Mouse (Mus musculus): ENCODE measurements at regions not wholly inside any gene's neighbourhood (a gene's known extent, or its start where the extent isn't known, plus 50 kb on each side); places are given as distances from the start of the nearest gene placed in this dataset.

DNA sequence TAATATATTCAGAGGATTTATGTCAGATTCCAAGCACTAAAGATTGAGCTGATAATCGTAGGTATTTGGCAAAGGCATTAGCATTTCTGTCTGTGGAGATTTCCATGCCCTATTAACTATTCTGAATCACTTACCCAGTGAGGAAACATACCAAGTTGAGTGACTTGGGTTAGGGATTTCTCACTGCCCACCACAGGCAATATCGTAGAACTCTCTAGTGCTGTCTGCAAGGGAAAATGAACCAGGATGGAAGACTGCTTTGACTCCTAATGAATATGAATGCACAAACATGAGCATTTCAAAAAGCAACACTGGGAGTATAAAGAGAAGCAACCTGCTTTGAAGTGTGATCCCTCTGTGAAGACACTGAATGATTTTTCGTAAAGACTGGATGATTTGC lies 263.3 kb upstream of the Sptlc3 start:
- no peaks in the 10 kb centered on the region for H3K27me3 ChIP-seq (ENCODE audit: control insufficient read depth, insufficient read depth, low read length)
- no peak for TF ChIP-seq POLR2A (IDR thresholded peaks at IDR 0.05; ENCODE audit: control insufficient read depth, low read depth, low read length)
- TF ChIP-seq CTCF (IDR thresholded peaks at IDR 0.05; ENCODE audit: control insufficient read depth, insufficient read depth, insufficient replicate concordance, low read depth, low read length), result no peak
- no peaks in the 10 kb centered on the region for H3K36me3 ChIP-seq (ENCODE audit: control insufficient read depth, insufficient read depth, low read length)
- H3K27ac ChIP-seq (ENCODE audit: control insufficient read depth, insufficient read depth, low read depth, low read length), result no peak overlapping the region
- H3K4me3 ChIP-seq (ENCODE audit: control insufficient read depth, low read depth, low read length), result no peak overlapping the region
- no peaks in the 10 kb centered on the region for H3K4me1 ChIP-seq (ENCODE audit: control insufficient read depth, insufficient read depth, low read length)

- Histone ChIP-seq H3K4me1 (ENCODE audit: control insufficient read depth, insufficient read depth, low read length) (no peaks in the 10 kb centered on the region), H3K27ac (ENCODE audit: control insufficient read depth, insufficient read depth, low read depth, low read length) (no peak overlapping the region), H3K27me3 (ENCODE audit: control insufficient read depth, insufficient read depth, low read length) (no peaks in the 10 kb centered on the region), H3K4me3 (ENCODE audit: control insufficient read depth, low read depth, low read length) (no peak overlapping the region), H3K36me3 (ENCODE audit: control insufficient read depth, insufficient read depth, low read length) (no peaks in the 10 kb centered on the region)
- TF ChIP-seq POLR2A (IDR thresholded peaks at IDR 0.05; ENCODE audit: control insufficient read depth, low read depth, low read length), result no peak
- no peak for TF ChIP-seq CTCF (IDR thresholded peaks at IDR 0.05; ENCODE audit: control insufficient read depth, insufficient read depth, insufficient replicate concordance, low read depth, low read length)
Measured at GRCm38 (mm10) chr2:139250138-139250537, 243.6 kb upstream of the Sptlc3 start.

- no peaks in the 10 kb centered on the region for H3K36me3 ChIP-seq (ENCODE audit: control insufficient read depth, insufficient read depth, low read length)
- H3K27ac ChIP-seq (ENCODE audit: control insufficient read depth, insufficient read depth, low read depth, low read length), result no peak overlapping the region
- H3K4me1 ChIP-seq (ENCODE audit: control insufficient read depth, insufficient read depth, low read length), result no peaks in the 10 kb centered on the region
- no peaks in the 10 kb centered on the region for H3K27me3 ChIP-seq (ENCODE audit: control insufficient read depth, insufficient read depth, low read length)
- TF ChIP-seq CTCF (IDR thresholded peaks at IDR 0.05; ENCODE audit: control insufficient read depth, insufficient read depth, insufficient replicate concordance, low read depth, low read length) (no peak), POLR2A (IDR thresholded peaks at IDR 0.05; ENCODE audit: control insufficient read depth, low read depth, low read length) (no peak)
- H3K4me3 ChIP-seq (ENCODE audit: control insufficient read depth, low read depth, low read length), result no peak overlapping the region
Measured at GRCm38 (mm10) chr2:139267119-139267518, 226.6 kb upstream of the Sptlc3 start.

DNA sequence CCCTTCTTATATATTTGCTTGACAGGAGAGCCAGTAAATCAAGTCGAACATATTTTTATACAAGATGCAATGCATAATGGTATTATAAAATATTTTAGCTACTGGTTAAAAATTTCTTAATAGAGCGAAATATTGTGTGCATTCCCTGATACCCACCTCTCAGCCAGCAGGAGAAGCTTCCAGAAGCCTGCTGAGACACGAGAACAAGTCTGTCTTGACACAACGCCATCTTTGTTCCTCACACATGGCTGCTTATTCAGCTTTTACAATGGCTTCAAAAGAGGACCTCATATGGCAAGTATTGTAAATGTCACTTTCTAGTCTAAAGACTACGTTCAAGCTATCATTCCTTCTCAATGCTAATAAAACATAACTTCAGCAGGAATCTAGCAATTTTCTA lies 217.1 kb upstream of the Sptlc3 start:
- no peaks in the 10 kb centered on the region for H3K27me3 ChIP-seq (ENCODE audit: control insufficient read depth, insufficient read depth, low read length)
- H3K4me1 ChIP-seq (ENCODE audit: control insufficient read depth, insufficient read depth, low read length), result no peaks in the 10 kb centered on the region
- TF ChIP-seq CTCF (IDR thresholded peaks at IDR 0.05; ENCODE audit: control insufficient read depth, insufficient read depth, insufficient replicate concordance, low read depth, low read length) (no peak), POLR2A (IDR thresholded peaks at IDR 0.05; ENCODE audit: control insufficient read depth, low read depth, low read length) (no peak)
- no peak overlapping the region for H3K4me3 ChIP-seq (ENCODE audit: control insufficient read depth, low read depth, low read length)
- H3K36me3 ChIP-seq (ENCODE audit: control insufficient read depth, insufficient read depth, low read length), result no peaks in the 10 kb centered on the region
- H3K27ac ChIP-seq (ENCODE audit: control insufficient read depth, insufficient read depth, low read depth, low read length), result no peak overlapping the region

- Histone ChIP-seq H3K4me3 (ENCODE audit: control insufficient read depth, low read depth, low read length) (no peak overlapping the region), H3K36me3 (ENCODE audit: control insufficient read depth, insufficient read depth, low read length) (no peaks in the 10 kb centered on the region), H3K4me1 (ENCODE audit: control insufficient read depth, insufficient read depth, low read length) (no peaks in the 10 kb centered on the region), H3K27ac (ENCODE audit: control insufficient read depth, insufficient read depth, low read depth, low read length) (no peak overlapping the region), H3K27me3 (ENCODE audit: control insufficient read depth, insufficient read depth, low read length) (no peaks in the 10 kb centered on the region)
- TF ChIP-seq CTCF (IDR thresholded peaks at IDR 0.05; ENCODE audit: control insufficient read depth, insufficient read depth, insufficient replicate concordance, low read depth, low read length), result no peak
- TF ChIP-seq POLR2A (IDR thresholded peaks at IDR 0.05; ENCODE audit: control insufficient read depth, low read depth, low read length), result no peak
Measured at GRCm38 (mm10) chr2:139277571-139277970, 216.1 kb upstream of the Sptlc3 start.

- Histone ChIP-seq H3K4me3 (ENCODE audit: control insufficient read depth, low read depth, low read length) (no peak overlapping the region), H3K27me3 (ENCODE audit: control insufficient read depth, insufficient read depth, low read length) (no peaks in the 10 kb centered on the region), H3K36me3 (ENCODE audit: control insufficient read depth, insufficient read depth, low read length) (no peaks in the 10 kb centered on the region), H3K4me1 (ENCODE audit: control insufficient read depth, insufficient read depth, low read length) (no peaks in the 10 kb centered on the region), H3K27ac (ENCODE audit: control insufficient read depth, insufficient read depth, low read depth, low read length) (no peak overlapping the region)
- TF ChIP-seq CTCF (IDR thresholded peaks at IDR 0.05; ENCODE audit: control insufficient read depth, insufficient read depth, insufficient replicate concordance, low read depth, low read length), result no peak
- TF ChIP-seq POLR2A (IDR thresholded peaks at IDR 0.05; ENCODE audit: control insufficient read depth, low read depth, low read length), result no peak
Measured at GRCm38 (mm10) chr2:139281056-139281455, 212.7 kb upstream of the Sptlc3 start.

GRCm38 (mm10) chr2:139284315-139284714 lies 209.4 kb upstream of the Sptlc3 start:
- Histone ChIP-seq H3K4me1 (ENCODE audit: control insufficient read depth, insufficient read depth, low read length) (no peaks in the 10 kb centered on the region), H3K36me3 (ENCODE audit: control insufficient read depth, insufficient read depth, low read length) (no peaks in the 10 kb centered on the region), H3K4me3 (ENCODE audit: control insufficient read depth, low read depth, low read length) (no peak overlapping the region), H3K27ac (ENCODE audit: control insufficient read depth, insufficient read depth, low read depth, low read length) (no peak overlapping the region), H3K27me3 (ENCODE audit: control insufficient read depth, insufficient read depth, low read length) (no peaks in the 10 kb centered on the region)
- no peak for TF ChIP-seq CTCF (IDR thresholded peaks at IDR 0.05; ENCODE audit: control insufficient read depth, insufficient read depth, insufficient replicate concordance, low read depth, low read length)
- TF ChIP-seq POLR2A (IDR thresholded peaks at IDR 0.05; ENCODE audit: control insufficient read depth, low read depth, low read length), result no peak

DNA sequence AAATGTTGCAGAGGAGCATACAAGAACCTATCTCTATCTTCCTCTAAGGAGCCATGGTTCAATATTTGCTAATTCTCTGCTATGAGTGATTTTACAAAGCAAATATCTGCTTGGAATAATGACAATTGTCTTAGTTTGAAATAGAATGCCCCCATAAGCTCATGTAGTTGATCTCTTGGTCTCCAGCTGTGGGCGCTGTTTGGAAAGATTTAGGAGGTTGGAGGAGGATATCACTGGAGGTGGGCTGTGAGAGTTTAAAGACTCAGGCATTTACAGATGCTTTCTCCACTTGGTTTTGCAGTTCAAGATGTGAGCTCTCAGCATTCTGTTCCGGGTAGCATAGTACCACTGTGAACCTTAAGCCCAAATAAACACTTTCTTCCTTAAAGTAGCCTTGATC lies 207.3 kb upstream of the Sptlc3 start:
- H3K4me1 ChIP-seq (ENCODE audit: control insufficient read depth, insufficient read depth, low read length), result no peaks in the 10 kb centered on the region
- H3K36me3 ChIP-seq (ENCODE audit: control insufficient read depth, insufficient read depth, low read length), result no peaks in the 10 kb centered on the region
- H3K4me3 ChIP-seq (ENCODE audit: control insufficient read depth, low read depth, low read length), result no peak overlapping the region

More for the DNA sequence above, 207.3 kb upstream of the Sptlc3 start:
- Histone ChIP-seq H3K27me3 (ENCODE audit: control insufficient read depth, insufficient read depth, low read length) (no peaks in the 10 kb centered on the region), H3K27ac (ENCODE audit: control insufficient read depth, insufficient read depth, low read depth, low read length) (no peak overlapping the region)
- TF ChIP-seq CTCF (IDR thresholded peaks at IDR 0.05; ENCODE audit: control insufficient read depth, insufficient read depth, insufficient replicate concordance, low read depth, low read length) (no peak), POLR2A (IDR thresholded peaks at IDR 0.05; ENCODE audit: control insufficient read depth, low read depth, low read length) (no peak)
